Mouse (Mus musculus): ENCODE data around the gene Gm6034.
A peak's percentile ranks its signal among the peaks of the same experiment; 100 is the strongest.
"Not testable (repeated sequence)": the region's sequence is repeated elsewhere in the genome, so short reads cannot be mapped to it uniquely, and the experiment has no call there.

The Gm6034 gene

DNA sequence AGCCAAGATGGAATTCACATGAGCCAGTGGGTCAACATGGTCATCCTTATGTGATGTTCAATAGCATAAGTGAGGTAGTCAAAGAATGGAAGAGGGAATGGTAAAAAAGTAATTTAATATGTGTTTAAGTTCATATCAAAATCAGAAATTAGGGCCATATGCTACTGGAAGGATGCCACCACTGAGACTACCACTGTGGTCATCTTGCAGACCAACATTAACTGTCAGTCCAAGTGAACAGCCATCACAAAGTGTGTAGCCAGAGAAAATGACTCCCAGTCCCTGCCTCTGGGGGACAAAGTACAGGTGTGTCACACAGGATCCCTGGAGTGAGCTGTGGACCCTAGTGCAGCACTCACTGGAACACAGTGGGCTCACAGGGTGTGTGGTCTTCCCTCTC lies 39.1 kb downstream of the Gm6034 start:
- DNase-seq (ENCODE audit: low read depth, low spot score) = not testable (repeated sequence)

DNA sequence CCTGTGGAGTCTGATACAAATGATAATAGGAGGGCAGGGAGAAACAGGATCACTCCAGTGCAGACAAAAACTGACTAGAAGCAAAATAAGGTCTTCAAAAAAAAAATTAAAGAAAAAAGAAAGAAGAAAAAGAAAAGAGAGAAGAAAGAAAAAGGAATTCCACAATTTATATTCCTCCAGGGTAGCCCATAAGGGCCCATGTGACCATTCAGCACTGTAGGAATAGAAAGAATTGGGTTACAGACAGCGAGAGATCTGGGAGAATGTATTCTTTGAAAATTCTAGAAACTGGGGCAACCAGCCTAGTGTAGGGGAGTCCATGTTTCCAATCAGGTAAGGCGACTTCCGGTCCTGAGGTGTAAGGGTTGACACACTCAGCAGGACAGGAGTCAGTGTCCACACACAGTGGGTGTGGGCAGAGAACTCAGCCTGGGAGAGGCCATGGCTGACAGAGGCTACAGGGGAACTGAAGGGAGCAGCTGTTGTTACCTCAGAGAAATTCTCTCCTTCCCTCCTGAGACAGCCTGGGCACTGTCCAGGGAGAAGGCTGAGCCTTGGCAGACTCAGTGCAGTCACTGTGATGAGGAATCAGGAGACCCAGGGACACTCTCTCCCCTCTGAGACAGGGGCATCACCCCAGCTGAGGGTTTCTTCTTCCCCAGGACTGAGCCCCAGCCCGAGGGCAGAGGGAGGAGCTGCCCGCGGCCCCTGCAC lies 39.9 kb downstream of the Gm6034 start:
- DNase-seq (ENCODE audit: low read depth, low spot score) = peak; percentile 8

- DNase-seq (ENCODE audit: low read depth, low spot score) = peak; percentile 46
Observed at GRCm38 (mm10) chr17:36083266-36083869, 40.6 kb downstream of the Gm6034 start.

DNA sequence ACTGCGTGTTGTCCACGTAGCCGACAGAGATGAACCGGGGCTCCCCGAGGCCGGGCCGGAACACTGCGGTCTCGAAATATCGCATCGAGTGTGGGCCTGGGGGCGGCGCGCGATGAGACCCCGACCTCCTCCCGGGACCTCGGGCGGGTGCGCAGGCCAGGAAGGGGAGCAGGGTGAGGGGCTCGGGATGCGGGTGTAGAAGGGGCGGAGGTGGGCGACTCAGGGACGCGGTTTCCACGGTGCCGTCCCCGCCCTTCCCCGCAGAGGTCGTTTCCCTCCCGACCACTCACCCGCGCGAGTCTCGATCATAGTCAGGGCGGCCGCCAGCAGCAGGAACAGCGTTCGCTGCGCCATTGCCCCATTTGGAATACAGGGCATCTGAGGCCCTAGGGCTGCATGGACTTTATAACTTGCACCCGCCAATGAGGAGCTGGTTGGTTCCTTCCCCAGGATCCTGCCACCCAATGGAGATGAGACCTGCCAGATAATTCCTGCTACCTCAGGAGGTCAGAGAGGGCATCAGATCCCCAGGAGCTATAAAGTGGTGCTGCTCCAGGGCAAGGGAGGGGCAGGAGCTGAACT lies 41.2 kb downstream of the Gm6034 start:
- DNase-seq (ENCODE audit: low read depth, low spot score) = peak; percentile 26

- not testable (repeated sequence) for DNase-seq (ENCODE audit: low read depth, low spot score)
Observed at GRCm38 (mm10) chr17:36085976-36086375, 43.2 kb downstream of the Gm6034 start.

- not testable (repeated sequence) for DNase-seq (ENCODE audit: low read depth, low spot score)
Observed at GRCm38 (mm10) chr17:36091933-36092332, 49.2 kb downstream of the Gm6034 start.

- not testable (repeated sequence) for DNase-seq (ENCODE audit: low read depth, low spot score)
Observed at GRCm38 (mm10) chr17:36092520-36092919, 49.8 kb downstream of the Gm6034 start.

DNA sequence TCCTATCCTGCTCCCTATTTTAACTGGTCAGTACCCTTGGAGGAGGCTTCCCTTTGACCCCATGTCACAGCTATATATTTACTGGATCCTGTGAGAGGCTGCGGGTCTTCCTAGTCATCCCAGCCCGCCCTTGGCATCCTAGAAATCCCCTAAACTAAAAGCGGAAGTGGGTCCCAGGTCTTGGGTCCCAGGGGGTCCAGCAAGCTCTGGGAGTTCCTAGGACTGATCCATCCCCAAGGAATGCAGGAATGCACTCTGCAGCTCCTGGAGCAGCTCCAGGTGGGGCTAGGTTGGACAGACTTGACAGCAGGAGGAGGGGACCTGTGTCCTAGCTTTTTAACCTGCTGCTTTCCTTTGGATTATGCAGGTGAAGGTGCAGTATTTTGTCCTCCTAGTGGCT lies 51.2 kb downstream of the Gm6034 start:
- no peak for DNase-seq (ENCODE audit: low read depth, low spot score)

DNA sequence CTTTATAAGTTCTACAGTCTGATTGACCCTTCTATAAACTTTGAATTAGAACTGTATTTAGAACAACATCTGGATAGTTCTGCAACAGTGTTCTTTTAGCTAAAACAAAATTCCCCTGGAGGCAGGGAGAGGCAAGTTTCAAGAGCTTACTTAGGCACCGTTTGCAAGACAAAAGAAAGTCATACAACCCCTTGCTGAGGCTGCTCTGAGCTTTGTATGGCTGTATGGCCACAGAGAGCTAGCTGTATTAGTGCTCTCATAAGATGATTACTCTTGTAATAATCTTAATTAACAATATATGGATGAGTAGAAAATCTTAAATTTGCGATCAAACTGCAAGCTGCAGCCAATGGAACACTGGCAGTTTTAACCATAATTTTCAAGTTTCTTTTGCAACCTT lies 56.8 kb downstream of the Gm6034 start:
- DNase-seq (ENCODE audit: low read depth, low spot score) = not testable (repeated sequence)

DNA sequence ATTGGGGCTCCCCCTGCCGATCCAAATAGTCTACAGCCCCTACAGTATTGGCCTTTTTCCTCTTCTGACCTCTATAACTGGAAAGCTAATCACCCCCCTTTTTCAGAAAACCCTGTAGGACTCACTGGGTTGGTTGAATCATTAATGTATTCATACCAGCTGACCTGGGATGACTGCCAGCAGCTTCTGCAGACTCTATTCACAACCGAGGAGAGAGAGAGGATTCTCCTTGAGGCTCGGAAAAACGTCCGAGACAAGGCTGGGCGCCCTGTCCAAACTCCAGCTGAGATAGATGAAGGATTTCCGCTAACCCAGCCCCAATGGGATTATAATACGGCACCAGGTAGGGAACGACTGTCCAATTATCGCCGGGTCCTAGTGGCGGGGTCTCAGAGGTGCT lies 59.3 kb downstream of the Gm6034 start:
- not testable (repeated sequence) for DNase-seq (ENCODE audit: low read depth, low spot score)
